Mouse (Mus musculus) B cell, adult 2 months (primary cell): ENCODE data around the gene Slc35e3.
"Not testable (repeated sequence)": the region's sequence is repeated elsewhere in the genome, so short reads cannot be mapped to it uniquely, and the experiment has no call there.

Experiments used
- DNase-seq, 2 experiments: peaks; one replicate each; pipeline ENCODE4 v3.0.0; 2022

Gene Slc35e3

DNA sequence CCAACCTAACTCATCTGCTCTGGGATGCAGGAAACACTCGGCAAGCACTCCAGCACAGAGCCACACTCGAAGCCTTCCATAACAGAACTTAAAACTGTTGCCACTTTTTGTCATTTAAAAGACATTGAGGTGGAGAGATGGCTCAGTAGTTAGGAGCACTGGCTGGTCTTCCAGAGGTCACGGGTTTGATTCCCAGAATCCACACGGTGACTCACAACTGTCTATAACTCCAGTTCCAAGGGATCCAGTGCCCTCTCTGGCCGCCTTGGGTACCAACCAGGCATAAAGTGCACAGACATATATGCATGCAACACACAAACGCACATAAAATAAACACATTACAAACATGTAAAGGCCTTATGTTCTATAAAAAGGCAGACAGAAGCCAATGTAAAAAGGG is 15.4 kb upstream of the Slc35e3 start:
- no peak for DNase-seq

DNA sequence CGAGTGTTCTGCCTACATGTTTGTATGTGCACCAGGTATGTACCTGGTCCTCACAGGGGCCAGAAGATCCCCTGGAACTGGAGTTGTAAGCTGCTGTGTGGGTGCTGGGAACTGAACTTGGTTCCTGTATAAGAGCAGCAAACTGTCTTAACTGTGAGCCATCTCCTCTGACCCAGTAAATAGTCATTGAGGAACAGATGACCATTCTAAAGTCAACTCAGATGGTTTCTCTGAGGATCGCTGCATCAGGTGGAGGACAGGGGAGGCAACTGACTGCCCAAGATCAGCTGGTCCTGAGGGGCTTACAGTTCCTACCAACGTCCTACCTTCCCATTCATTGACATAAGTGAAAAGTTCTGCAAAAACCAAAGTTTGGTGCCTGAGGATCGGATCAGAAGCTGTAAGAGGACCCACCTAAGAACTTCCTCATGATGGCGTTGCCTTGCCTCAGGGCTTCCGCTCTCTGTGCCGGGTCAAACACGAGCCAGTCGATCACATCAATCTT is 14.7 kb upstream of the Slc35e3 start:
- DNase-seq = no peak

DNA sequence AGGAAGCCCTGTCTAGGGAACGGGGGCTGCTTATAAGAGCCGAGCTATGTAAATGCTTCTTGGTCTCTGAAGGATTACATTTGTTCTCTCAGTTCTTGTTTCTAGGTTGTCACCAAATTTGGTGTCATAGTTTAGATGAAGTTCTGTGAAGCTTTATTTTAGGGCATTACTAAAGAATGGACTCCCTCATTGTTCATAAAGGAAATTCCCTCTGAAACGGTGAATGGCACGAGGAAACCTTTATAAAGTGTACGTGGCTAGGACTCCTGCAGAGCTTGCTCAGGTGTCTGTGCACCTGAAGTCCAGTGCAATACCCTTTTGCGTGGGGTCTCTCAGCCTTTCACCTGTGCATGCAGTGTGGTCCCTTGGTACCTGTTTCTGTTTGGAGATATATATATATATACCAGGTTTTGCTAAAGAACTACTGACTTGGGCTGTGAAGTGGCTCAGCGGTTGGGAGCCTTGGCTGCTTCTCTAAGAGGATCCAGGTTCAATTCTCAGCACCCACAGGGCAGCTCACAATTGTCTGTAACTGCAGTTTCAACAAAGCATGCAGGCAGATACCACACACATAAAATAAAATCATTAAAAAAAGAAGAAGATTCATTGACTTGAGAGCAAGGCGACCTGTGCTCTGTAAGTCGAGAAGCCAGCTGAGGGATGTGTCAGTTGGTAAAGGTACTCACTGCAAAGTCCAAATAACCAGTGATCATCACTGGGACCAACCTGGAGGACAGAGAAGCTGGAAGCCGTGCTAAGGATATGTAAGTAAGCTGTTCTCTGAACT is 13.9 kb upstream of the Slc35e3 start:
- no peak for DNase-seq

DNA sequence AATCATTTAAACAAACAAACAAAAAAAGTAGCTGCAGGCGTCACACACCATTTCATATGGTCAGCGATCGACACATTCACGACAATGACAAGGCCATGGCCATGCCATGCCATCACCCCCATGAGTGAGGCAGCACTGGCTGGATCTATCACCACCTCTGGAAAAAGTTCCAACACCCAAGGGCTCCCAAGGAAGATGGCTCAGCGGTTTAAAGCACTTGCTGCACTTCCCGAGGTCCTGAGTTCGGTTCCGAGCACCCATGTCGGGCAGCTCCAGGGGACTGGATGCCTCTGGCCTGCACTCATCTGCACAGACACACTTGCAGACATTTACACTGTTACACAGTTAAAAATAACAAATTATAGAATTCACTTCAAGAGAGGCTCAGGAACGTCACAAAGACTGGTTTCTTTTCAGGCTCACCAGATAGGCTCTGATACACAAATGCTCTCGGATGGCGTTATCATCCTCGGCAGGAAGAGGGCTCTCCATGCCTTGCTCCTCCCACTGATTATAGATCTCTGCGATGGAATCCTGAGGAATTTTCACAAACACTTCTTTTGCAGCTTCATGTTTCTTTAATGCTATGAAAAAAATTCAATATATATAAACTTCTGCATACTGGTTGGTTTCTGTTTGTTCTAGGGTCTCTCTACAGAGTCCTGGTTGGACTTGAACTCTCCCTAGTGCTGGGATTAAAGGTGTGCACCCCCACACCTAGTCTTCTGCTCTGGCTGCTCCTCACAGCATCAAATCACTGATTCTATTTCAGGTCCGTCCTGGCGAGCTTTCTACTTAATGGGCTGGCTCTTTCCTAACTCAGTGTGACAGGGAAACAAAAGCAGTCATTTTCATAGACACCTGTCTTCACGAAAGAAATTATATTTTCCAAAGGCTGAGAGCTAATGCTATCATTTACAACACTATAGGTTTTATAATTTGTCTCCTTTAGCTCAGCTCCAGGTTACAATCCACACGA is 12.9 kb upstream of the Slc35e3 start:
- DNase-seq = no peak

DNA sequence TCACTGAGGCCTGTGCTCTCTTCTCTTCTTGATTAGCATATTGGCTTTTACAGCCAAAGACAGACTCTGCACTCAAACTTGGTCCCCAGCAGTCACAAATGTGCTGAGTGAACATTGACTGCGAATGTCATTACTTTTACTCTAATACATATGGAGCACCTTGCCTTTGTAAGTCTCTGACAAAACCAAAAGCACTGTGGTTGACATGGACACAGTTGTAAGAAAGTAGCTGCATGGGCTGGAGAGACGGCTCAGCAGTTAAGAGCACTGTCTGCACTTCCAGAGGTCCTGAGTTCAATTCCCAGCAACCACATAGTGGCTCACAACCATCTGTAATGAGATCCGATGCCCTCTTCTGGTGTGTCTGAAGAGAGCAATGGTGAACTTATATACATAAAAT is 12.2 kb upstream of the Slc35e3 start:
- not testable (repeated sequence) for DNase-seq

DNA sequence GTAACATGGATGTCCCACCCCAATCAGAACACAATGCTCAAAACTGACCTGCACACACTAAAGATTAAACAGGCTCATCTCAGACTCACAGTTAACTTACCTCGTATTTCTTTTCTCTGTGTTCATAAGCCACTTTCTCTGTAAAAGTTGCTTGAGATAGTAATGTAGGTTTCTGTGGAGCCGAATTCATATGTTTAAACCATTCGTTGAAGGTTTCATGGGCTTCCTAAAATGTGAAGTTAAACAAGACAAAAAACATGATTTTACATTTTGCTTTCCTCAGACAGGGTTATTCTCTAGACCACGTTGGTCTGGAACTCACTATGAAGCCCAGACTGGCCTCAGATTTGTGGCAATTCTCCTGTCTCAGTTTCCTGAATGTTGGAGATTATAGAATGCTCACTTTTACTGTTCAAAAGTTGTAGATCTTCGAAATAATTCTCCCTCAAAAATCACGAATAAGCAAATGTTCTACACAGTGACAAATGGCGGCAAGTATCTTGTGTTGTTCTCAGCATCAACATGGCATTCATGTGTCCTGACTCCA is 11.7 kb upstream of the Slc35e3 start:
- no peak for DNase-seq

DNA sequence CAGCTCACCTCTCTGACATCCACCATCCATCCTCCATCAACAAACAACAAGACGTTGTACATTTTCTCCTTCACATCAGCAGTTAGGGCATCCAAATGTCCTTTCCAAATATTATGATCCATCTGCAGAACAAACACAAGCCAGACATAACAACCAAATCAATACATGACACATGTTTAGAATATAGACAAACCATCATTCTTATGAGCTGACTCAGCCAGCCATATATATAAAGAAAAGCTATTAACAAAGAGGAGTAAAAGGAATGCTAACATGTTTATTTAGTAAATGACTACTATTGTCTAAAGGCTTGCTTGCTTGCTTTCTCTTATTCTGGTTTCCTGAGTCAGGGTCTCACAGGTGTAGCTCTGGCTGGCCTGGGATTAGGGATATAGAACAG is 11.1 kb upstream of the Slc35e3 start:
- no peak for DNase-seq

DNA sequence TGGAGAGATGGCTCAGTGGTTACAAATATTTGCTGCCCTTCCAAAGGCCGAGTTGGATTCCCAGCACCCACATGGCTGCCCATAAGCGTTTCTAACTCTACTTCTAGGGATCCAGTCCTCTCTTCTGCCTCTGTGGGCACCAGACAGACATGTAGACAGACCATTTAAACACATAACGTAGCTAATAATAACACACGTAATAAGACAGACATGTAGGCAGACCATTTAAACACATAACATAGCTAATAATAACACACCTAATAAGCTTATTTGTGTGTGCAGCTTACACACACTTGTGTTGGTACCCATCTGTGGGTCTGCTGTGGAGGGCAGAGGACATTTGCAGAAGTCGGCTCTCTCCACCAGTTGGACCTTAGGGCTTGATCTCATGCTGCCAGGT is 10.6 kb upstream of the Slc35e3 start:
- no peak for DNase-seq

DNA sequence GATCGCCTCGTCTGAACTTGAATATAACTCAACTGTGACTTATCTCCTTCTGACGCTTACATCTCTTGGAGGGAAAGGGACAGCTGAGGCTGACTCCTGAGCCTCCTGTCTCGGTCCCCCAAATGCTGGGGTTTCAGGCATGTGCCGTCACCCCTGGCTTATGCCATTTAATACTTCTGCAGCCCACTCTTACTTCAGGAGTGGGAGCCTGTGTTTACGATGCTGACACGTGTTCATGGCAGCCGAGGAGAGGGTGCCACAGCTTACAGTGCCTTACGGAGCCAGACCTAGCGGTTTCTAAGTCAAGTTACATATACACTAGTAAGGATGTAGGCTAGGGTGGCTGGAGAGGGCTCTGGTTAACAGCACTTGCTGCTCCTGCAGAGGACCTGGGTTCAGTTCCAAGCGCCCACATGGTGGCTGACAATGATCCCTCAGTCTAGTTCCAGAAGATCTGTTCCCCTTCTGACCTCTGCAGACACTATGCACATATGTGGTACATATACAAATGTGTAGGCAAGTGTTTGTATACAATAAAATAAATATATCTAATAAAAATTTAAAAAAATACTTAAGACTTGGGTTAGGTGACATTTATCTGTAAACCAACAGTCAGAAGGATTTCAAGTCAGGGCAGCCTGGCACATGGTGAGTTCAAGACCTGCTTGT is 9.8 kb upstream of the Slc35e3 start:
- peak in 1 of 2 experiments; percentile 8 for DNase-seq

DNA sequence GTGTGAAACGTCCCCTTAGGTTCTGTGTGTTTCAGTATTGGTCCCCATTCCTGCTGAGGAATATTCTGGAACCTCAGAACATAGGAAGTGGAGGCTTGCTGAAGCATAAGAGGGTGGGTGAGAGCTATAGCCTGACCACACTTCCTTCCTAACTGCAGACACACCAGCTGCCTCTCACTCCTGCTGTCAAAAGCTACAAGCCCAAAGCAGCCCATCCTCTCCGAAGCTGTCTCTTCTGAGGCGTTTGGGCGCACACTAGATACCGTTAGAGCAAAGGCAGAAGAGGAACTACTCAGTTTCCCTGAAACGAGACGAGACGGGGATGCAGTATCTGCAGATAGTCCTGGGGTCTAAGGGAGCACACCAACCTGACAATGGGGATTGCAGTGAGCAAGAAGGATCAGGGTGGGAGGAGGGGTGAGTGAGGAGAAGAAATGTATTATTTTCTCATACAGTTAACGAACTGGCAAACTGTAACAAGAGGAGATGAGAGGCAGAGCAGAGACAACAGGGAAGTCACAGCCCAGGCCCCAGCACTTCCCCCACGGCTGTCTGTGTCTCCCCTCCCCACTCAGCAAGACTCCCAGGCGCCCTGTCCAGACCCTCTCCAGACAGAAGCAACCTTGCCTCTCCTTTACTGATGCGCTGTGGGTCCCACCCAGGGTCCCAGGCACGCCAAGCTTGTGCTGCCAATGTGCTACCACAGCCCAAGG is 9.1 kb upstream of the Slc35e3 start:
- DNase-seq = peak; percentile 50 to 56

DNA sequence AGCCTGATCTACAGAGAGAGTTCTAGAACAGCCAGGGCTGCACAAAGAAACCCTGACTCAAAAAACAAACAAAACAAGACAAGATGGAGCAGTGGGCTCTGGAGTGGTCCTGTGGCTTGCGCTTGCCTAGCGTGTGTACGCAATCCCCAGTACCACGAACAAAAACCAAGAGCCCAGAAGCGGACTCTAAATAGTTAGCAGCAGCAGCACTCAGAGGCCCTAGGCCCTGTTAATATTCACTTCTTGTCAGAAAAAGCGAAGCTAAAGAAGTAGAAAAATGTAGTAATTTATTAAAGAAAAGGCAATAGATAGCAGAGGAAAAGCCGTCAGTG is 8.4 kb upstream of the Slc35e3 start:
- DNase-seq = no peak

DNA sequence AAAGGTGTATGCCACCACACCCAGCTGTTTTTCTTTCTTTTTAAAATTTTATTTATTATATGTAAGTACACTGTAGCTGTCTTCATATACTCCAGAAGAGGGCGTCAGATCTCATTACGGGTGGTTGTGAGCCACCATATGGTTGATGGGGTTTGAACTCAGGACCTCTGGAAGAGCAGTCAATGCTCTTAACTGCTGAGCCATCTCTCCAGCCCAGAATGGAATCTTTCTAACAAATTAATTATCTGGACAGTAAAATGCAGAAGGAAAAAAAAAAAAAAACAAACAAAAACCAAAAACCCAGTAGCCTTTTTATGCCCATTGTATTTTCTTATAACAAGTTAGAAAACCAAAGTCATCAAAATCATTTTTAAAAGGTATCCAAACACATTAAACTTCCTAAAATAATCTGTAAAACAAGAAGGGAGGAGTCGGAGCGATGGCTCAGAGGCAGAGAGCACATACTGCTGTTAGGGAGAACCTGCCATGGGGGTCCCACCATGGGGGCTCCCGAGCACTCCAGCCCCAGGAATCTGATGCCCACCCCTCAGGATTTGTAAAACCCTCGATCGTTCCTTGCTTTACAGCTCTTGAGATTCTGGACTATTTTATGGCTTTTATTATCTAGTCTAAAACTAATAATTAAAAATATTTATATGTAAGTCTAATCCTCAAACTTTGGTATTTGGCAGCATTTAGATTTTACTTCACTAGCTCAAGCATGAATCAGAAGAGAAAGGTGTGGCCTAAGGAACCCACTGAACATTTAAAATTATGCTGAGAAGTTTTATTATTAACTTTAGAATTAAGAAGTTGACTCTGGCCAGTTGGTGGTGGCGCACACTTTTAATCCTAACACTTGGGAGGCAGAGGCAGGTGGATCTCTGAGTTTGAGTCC is 7.8 kb upstream of the Slc35e3 start:
- no peak for DNase-seq

DNA sequence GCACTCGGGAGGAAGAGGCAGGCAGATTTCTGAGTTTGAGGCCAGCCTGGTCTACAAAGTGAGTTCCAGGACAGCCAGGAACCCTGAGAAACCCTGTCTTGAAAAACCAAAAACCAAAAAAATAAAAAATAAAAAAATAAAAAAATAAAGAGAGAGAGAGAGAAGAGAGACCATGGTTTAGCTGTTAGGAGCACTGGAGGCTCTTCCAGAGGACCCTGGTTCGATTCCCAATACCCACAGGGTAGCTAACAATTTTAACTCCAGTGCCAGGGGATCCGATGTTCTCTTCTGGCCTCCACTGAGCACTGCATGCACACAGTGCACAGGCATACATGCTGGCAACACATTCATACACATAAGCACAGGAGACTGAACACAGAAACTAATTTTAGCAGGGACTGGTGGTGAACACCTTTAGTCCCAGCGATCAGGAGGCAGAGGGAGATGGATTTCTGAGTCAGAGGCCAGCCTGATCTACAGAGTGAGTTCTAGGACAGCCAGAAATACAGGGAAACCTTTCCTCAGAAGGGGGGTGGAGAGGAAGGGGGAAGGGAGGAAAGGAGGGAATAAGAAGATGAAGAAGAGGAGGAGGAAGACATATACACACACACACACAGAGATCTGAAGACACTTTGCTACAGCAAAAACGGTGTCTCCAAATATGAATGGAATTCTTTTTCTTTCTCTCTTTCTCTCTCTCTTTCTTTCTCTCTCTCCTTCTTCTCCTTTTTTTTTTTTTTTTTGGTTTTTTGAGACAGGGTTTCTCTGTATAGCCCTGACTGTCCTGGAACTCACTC is 6.9 kb upstream of the Slc35e3 start:
- no peak for DNase-seq

DNA sequence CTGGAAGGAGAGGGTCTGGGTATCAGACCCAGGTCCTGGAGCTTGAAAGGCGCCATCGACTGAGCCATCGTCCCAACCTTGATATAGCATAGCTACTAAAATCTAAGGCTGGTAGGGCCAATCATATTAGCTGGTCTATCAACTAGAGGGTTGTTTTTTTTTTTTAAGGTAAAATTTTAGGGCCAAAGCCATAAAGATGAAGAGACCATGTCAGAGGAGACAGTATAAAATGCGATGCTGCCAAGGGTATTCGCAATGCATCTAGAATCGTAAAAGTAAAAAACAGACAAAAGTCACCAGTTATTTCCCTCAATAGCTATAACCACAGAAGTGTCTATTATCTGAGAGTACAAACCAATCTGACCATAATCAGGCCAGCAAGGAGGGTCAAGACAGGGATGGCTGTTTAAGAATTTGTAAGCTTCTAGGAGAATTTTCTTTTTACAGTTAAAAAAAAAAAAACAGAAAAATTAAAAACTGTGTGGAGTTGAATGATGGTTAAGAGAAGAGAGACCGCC is 6.2 kb upstream of the Slc35e3 start:
- no peak for DNase-seq

DNA sequence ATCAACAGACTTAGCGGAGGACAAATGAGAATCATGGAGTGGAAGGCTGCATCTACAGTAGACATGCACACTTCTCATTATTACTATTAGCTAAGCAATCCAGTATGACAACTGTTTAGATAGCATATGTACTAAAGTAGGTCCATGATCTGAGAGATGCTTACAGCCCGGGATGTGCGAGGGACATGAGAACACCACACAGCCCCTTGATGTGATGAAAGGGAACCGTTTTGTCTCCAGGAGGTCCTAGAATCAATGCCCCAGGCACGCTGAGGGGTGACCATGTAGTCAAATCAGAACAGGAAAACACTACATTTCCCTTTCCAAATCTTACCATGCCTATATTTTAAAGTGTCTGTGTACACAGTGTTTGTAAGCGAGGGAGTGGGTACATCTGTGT is 5.6 kb upstream of the Slc35e3 start:
- no peak for DNase-seq

DNA sequence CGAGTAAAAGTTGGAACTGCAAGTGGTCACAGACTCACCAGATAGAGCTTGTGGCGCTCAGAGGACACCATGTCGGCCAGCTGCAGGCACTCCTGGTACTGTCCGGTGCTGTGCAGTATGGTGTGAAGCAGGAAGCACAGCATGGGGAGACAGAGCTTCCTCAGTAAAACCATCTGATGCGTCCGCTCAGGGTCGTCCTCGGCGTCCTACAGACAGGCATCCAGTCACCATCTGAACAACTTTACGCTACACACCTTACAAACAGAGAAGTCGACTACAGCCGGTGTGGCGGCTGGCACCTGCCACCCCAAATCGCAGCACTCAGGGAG is 5.1 kb upstream of the Slc35e3 start:
- DNase-seq = no peak

DNA sequence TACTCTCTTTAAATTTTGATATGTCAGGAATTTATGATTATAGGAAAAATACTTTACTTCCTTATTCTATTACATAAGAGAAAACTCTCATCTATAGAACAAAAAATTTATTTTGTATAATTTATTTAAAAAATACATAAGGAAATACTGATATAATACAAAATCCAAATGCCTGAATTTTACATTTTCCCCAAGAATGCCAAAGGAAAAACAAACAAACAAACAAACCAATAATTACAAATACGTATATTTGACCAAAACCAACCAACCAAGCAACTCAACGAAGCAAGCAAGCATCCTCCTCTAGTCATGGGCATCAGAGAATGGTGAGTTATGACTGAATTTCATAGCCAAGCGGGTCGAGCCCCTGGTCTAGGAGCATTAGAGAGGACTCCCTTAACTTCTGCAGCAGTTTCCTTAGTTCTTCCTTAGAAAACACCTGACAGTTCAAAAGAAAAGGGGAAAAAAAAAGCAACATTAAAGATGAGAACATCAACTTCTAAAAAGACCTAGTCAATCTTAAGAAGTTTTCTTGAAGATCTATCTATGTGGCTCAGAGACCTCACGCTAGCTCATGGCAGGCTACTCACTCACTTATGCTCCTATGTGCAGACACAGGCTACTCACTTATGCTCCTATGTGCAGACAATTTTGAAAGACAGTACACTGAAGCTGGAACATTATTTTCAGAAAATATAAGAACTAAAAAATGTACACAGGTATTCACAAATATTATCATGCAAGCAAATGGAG is 4.5 kb upstream of the Slc35e3 start:
- no peak for DNase-seq

DNA sequence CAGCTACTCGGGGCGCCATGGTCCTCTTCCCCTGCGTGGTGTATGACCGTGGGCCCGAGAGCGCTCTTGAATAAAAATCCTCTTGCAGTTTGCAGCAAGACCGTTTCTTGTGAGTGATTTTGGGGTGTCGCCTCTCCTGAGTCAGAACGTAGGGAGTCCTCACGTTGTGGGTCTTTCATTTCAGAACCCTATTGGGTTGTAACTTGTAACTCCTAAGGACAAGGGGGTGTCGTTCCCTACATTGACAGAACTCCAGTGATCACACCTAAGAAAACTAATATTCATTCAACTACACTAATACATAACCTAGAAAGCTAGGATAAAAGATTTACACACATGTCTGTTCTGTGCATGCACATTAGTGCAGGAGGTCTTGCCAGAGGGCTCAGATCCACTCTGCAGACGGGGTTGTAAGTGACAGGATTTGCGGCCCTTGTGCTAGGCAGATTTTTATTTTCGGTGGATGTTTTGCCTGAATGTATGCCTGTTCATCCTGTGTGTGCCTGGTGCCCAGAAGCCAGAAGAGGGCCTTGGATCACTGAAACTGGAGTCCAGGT is 3.7 kb upstream of the Slc35e3 start:
- no peak for DNase-seq

DNA sequence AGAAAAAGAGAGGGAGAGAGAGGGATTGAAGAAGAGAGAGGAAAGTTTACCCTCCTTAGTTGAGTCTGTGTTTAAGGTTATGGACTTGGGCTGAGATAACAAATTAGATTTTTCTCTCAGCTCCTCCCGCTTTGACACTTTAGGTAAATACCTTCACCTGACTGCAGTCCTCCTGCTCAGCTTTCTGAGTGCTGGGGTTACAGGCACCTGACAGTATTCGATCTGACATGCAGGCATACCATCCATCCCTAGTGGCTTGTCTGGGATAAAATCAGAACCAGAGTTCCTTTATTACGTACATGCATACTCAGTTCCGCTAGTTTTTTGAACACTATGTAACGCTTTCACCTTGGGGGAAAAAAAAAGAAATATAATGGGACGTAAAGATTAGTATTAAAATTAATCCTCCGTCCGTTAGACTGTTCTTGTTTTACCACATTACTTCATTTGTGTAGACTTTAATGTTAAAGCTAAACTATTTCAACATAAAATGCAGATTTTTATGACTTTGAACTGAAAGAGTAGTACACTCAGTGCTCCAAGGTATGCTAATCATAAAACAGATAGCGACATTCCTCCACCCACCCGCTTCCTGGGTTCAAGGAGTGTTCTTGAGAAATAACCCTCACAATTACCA is 3.0 kb upstream of the Slc35e3 start:
- DNase-seq = no peak
